Mouse (Mus musculus): ENCODE data around the gene Gm17387.
A peak's percentile ranks its signal among the peaks of the same experiment; 100 is the strongest.

The Gm17387 gene

GRCm38 (mm10) chr7:141028831-141029230 is at the start of gene Gm17387:
Gene Gm17387 (plus strand): TSS chr7:141029131.
- DNase-seq (ENCODE audit: low spot score in 2 of 2), result no peak

GRCm38 (mm10) chr7:140981704-140982103 is 47.2 kb upstream of the Gm17387 start:
- DNase-seq (ENCODE audit: low spot score in 2 of 2), result no peak

GRCm38 (mm10) chr7:140982971-140983370 is 46.0 kb upstream of the Gm17387 start:
- DNase-seq (ENCODE audit: low spot score in 2 of 2), result no peak

- DNase-seq (ENCODE audit: low spot score in 2 of 2), result no peak
These were observed 41.5 kb upstream of the Gm17387 start for GRCm38 (mm10) chr7:140987182-140988138.

- DNase-seq (ENCODE audit: low spot score in 2 of 2), result no peak
These were observed 39.9 kb upstream of the Gm17387 start for GRCm38 (mm10) chr7:140989022-140989421.

GRCm38 (mm10) chr7:140990185-140990584 is 38.7 kb upstream of the Gm17387 start:
- no peak for DNase-seq (ENCODE audit: low spot score in 2 of 2)

GRCm38 (mm10) chr7:140990622-140991021 is 38.3 kb upstream of the Gm17387 start:
- DNase-seq (ENCODE audit: low spot score in 2 of 2), result no peak

- no peak for DNase-seq (ENCODE audit: low spot score in 2 of 2)
These were observed 37.7 kb upstream of the Gm17387 start for GRCm38 (mm10) chr7:140991117-140991689.

- no peak for DNase-seq (ENCODE audit: low spot score in 2 of 2)
These were observed 31.1 kb upstream of the Gm17387 start for GRCm38 (mm10) chr7:140997817-140998216.

- DNase-seq (ENCODE audit: low spot score in 2 of 2), result no peak
These were observed 29.9 kb upstream of the Gm17387 start for GRCm38 (mm10) chr7:140998853-140999700.

GRCm38 (mm10) chr7:141000881-141001708 is 27.8 kb upstream of the Gm17387 start:
- DNase-seq (ENCODE audit: low spot score in 2 of 2), result no peak

- no peak for DNase-seq (ENCODE audit: low spot score in 2 of 2)
These were observed 25.5 kb upstream of the Gm17387 start for GRCm38 (mm10) chr7:141003248-141004010.

GRCm38 (mm10) chr7:141006446-141006845 is 22.5 kb upstream of the Gm17387 start:
- no peak for DNase-seq (ENCODE audit: low spot score in 2 of 2)

- DNase-seq (ENCODE audit: low spot score in 2 of 2), result peak in 1 of 2 experiments; percentile 35
These were observed 22.0 kb upstream of the Gm17387 start for GRCm38 (mm10) chr7:141006914-141007313.

GRCm38 (mm10) chr7:141008312-141008761 is 20.6 kb upstream of the Gm17387 start:
- peak; percentile 44 to 57 for DNase-seq (ENCODE audit: low spot score in 2 of 2)

GRCm38 (mm10) chr7:141008938-141009660 is 19.8 kb upstream of the Gm17387 start:
- DNase-seq (ENCODE audit: low spot score in 2 of 2), result peak; percentile 91 to 92

- DNase-seq (ENCODE audit: low spot score in 2 of 2), result no peak
These were observed 19.3 kb upstream of the Gm17387 start for GRCm38 (mm10) chr7:141009665-141010064.

- DNase-seq (ENCODE audit: low spot score in 2 of 2), result peak; percentile 85 to 87
These were observed 18.3 kb upstream of the Gm17387 start, which contains the start of gene Ifitm3 for GRCm38 (mm10) chr7:141010593-141010992. Gene Ifitm3 (minus strand): TSS chr7:141010770.

GRCm38 (mm10) chr7:141011238-141011770 is 17.6 kb upstream of the Gm17387 start:
- no peak for DNase-seq (ENCODE audit: low spot score in 2 of 2)
